In genomic region chr8:13799566-13799965, GRCm38 (mm10) we compare ENCODE assay signal across 29 mouse cellular contexts. TPM values are rescaled to one million over a fixed set of nuclear protein-coding genes. Genes with fewer than 3 reads are reported as not detected.
DNase-seq lines count a peak whose midpoint lies in the region; ATAC-seq and TF ChIP-seq lines count a peak whose summit lies in the region.
"Had no signal": no experiment of that assay in that cellular context is flagged by ENCODE, and none has a peak within 500 bp of the region (broad histone marks: within the 10 kb centered on the region; RNA-seq: fewer than 3 reads in every experiment).

No protein-coding gene starts in this region.

- H3K4me1 ChIP-seq in hindbrain, embryonic 14.5 days (replicated peaks; ENCODE audit: control insufficient read depth, insufficient read depth, low read length), result no peaks in the 10 kb centered on the region
- H3K4me1 ChIP-seq in hindbrain, embryonic 16.5 days (ENCODE audit: control insufficient read depth, insufficient read depth, low read depth, low read length), result no peaks in the 10 kb centered on the region
- peaks cover 0 to 2% of the 10 kb centered on the region in 2 experiments; a peak in 1 of 4 replicates for H3K4me1 ChIP-seq in ES-E14 (ENCODE audit: control insufficient read depth in 2 of 2, insufficient read depth in 2 of 2, low read length in 2 of 2, poor library complexity in 1 of 2)
- H3K4me1 ChIP-seq: embryonic facial prominence, embryonic 13.5 days; embryonic facial prominence, embryonic 15.5 days; forebrain, embryonic 10.5 days had no signal

- H3K4me3 ChIP-seq in hindbrain, embryonic 14.5 days (replicated peaks; ENCODE audit: low read length), result no peak overlapping the region
- H3K4me3 ChIP-seq in hindbrain, embryonic 16.5 days (ENCODE audit: low read length), result no peak overlapping the region
- no peak overlapping the region for H3K4me3 ChIP-seq in ES-E14 (ENCODE audit: insufficient read depth in 1 of 2, low read depth in 1 of 2, low read length in 2 of 2, poor library complexity in 1 of 2, severe bottlenecking in 1 of 2)
- H3K4me3 ChIP-seq: embryonic facial prominence, embryonic 13.5 days; embryonic facial prominence, embryonic 15.5 days; erythroblast, embryonic 14.5 days; forebrain, embryonic 10.5 days; forebrain, embryonic 12.5 days had no signal

- no peak for ATAC-seq in hindbrain, embryonic 14.5 days (ENCODE audit: low FRiP score)
- no peak for ATAC-seq in hindbrain, embryonic 16.5 days
- ATAC-seq: CD4-positive, CD25-positive, alpha-beta regulatory T cell, adult 4 months; forebrain, embryonic 14.5 days; forebrain, embryonic 16.5 days had no signal

- peaks cover 49% of the 10 kb centered on the region for H3K36me3 ChIP-seq in hindbrain, embryonic 14.5 days (replicated peaks; ENCODE audit: control insufficient read depth, insufficient read depth)
- H3K36me3 ChIP-seq in hindbrain, embryonic 16.5 days (ENCODE audit: control insufficient read depth, insufficient read depth, low read length), result peaks cover 30% of the 10 kb centered on the region
- H3K36me3 ChIP-seq in ES-E14 (ENCODE audit: control insufficient read depth, insufficient read depth, low read length, poor library complexity, severe bottlenecking), result peaks cover 31% of the 10 kb centered on the region

- H3K9me3 ChIP-seq in hindbrain, embryonic 14.5 days (ENCODE audit: control insufficient read depth, low read length), result no peaks in the 10 kb centered on the region
- H3K9me3 ChIP-seq in hindbrain, embryonic 16.5 days (ENCODE audit: control insufficient read depth, low read length), result no peaks in the 10 kb centered on the region
- no peaks in the 10 kb centered on the region for H3K9me3 ChIP-seq in ES-E14 (ENCODE audit: control insufficient read depth, insufficient read depth, low read depth, low read length)
- H3K9me3 ChIP-seq: embryonic facial prominence, embryonic 13.5 days; embryonic facial prominence, embryonic 15.5 days; forebrain, embryonic 10.5 days; forebrain, embryonic 12.5 days had no signal

- H3K27me3 ChIP-seq in hindbrain, embryonic 14.5 days (ENCODE audit: control insufficient read depth, insufficient read depth, low read length), result no peaks in the 10 kb centered on the region
- H3K27me3 ChIP-seq in hindbrain, embryonic 16.5 days (replicated peaks; ENCODE audit: control insufficient read depth, insufficient read depth, low read length), result no peaks in the 10 kb centered on the region
- H3K27me3 ChIP-seq: CH12.LX; embryonic facial prominence, embryonic 13.5 days; embryonic facial prominence, embryonic 15.5 days; forebrain, embryonic 12.5 days had no signal

- H3K27ac ChIP-seq in hindbrain, embryonic 14.5 days, result no peak overlapping the region
- no peak overlapping the region for H3K27ac ChIP-seq in hindbrain, embryonic 16.5 days (ENCODE audit: low read depth, low read length)
- H3K27ac ChIP-seq in ES-E14 (ENCODE audit: insufficient read depth, low read depth, low read length, poor library complexity, severe bottlenecking), result no peak overlapping the region
- H3K27ac ChIP-seq: embryonic facial prominence, embryonic 13.5 days; embryonic facial prominence, embryonic 15.5 days; forebrain, embryonic 10.5 days; forebrain, embryonic 12.5 days had no signal

- H3K9ac ChIP-seq in hindbrain, embryonic 14.5 days, result no peak overlapping the region
- H3K9ac ChIP-seq in hindbrain, embryonic 16.5 days (ENCODE audit: low read depth, low read length), result no peak overlapping the region
- no peak overlapping the region for H3K9ac ChIP-seq in ES-E14 (ENCODE audit: insufficient read depth, low read depth, low read length, poor library complexity, severe bottlenecking)
- H3K9ac ChIP-seq: embryonic facial prominence, embryonic 13.5 days; embryonic facial prominence, embryonic 15.5 days; forebrain, embryonic 12.5 days had no signal

- WGBS in hindbrain, embryonic 14.5 days, result 94% methylated on average over 5 of the region's 5 CpGs
- WGBS in hindbrain, embryonic 16.5 days, result 89% methylated on average over 5 of the region's 5 CpGs

- in situ Hi-C loops in ES-E14 (cut with MboI; ENCODE audit: low sequenced_read_pairs in 2 of 2, unreplicated experiment in 2 of 2), result no loop called here

- H3K4me2 ChIP-seq in hindbrain, embryonic 14.5 days (replicated peaks), result no peak overlapping the region
- H3K4me2 ChIP-seq in hindbrain, embryonic 16.5 days (ENCODE audit: low read length), result no peak overlapping the region
- H3K4me2 ChIP-seq: embryonic facial prominence, embryonic 13.5 days; embryonic facial prominence, embryonic 15.5 days; forebrain, embryonic 12.5 days had no signal

- DNase-seq in hindbrain, embryonic 14.5 days (ENCODE audit: low spot score), result peak; percentile 10
- no peak for DNase-seq in ES-E14 (ENCODE audit: low read depth, low spot score)
- peak; percentile 36 for DNase-seq in MEL-GATA-1-ER (ENCODE audit: extremely low read depth, low read depth)
- DNase-seq in kidney, adult 8-10 months, result no peak
- DNase-seq: adrenal gland, adult 2 months; adrenal gland, postnatal 10 days; adrenal gland, postnatal 25 days; B cell, adult 2 months; cerebellum, adult 11 months; cerebellum, adult 18-20 months; cerebellum, adult 8-10 months; cerebellum, adult 9-11 months; cerebellum, postnatal 14 days; cerebellum, postnatal 36 days; embryo, embryonic 11 days had no signal

TF ChIP-seq in ES-E14, 5 proteins besides CTCF, POLR2A, EP300 and RAD21:
- TF ChIP-seq MAFK (IDR thresholded peaks at IDR 0.05; ENCODE audit: insufficient read depth, low read depth, low read length) (no peak), ZNF384 (IDR thresholded peaks at IDR 0.05; ENCODE audit: low read depth, low read length) (0 out of 2 replicates have a peak, but pooled peaks have one; percentile 7)

RNA-seq across cellular contexts. Expression of gene Upf3a, which starts 14.2 kb away (rescaled TPM):
- polyA plus RNA-seq in hindbrain, embryonic 14.5 days (2014; fragmentation: Nextera tagmentation; extraction: Ambion mirVana), result 35.4 and 36.3 TPM in 2 replicates
- polyA plus RNA-seq in hindbrain, embryonic 16.5 days (2015; fragmentation: Nextera tagmentation; extraction: Ambion mirVana), result 40.4 and 40.8 TPM in 2 replicates
- 27.6 and 34.2 TPM in 2 replicates for total RNA-seq in ES-E14 (2012; rRNA removed)

RNA-seq across cellular contexts. Expression of gene AF366264, which starts 38.6 kb away (rescaled TPM):
- not detected in 2 replicates for polyA plus RNA-seq in hindbrain, embryonic 14.5 days (2014; fragmentation: Nextera tagmentation; extraction: Ambion mirVana)
- not detected in 2 replicates for polyA plus RNA-seq in hindbrain, embryonic 16.5 days (2015; fragmentation: Nextera tagmentation; extraction: Ambion mirVana)
- not detected in 2 replicates for total RNA-seq in ES-E14 (2012; rRNA removed)
- total RNA-seq: adrenal gland, adult 2 months; adrenal gland, postnatal 10 days; adrenal gland, postnatal 25 days; adrenal gland, postnatal 4 days; CH12.LX; common myeloid progenitor, adult 5-6 weeks had no signal
- polyA plus RNA-seq: adrenal gland, adult 2 months; brain, embryonic 14.5 days; CD4-positive, CD25-positive, alpha-beta regulatory T cell, adult 4 months; embryonic facial prominence, embryonic 11.5 days; embryonic facial prominence, embryonic 13.5 days; embryonic facial prominence, embryonic 15.5 days; erythroblast, embryonic 14.5 days; forebrain, embryonic 10.5 days; forebrain, embryonic 12.5 days; forebrain, embryonic 14.5 days; forebrain, embryonic 16.5 days had no signal

RNA-seq across cellular contexts. Expression of gene Cdc16, which starts 42.1 kb away (rescaled TPM):
- 173 and 180 TPM in 2 replicates for polyA plus RNA-seq in hindbrain, embryonic 14.5 days (2014; fragmentation: Nextera tagmentation; extraction: Ambion mirVana)
- polyA plus RNA-seq in hindbrain, embryonic 16.5 days (2015; fragmentation: Nextera tagmentation; extraction: Ambion mirVana), result 142 and 149 TPM in 2 replicates
- total RNA-seq in ES-E14 (2012; rRNA removed), result 51.5 and 63.6 TPM in 2 replicates

Comparison
In these comparisons a context has a peak if more than half of its experiments do, and no peak if none do; other contexts are left out.
1. DNase-seq: peak in hindbrain, embryonic 14.5 days (single experiment) and MEL-GATA-1-ER (single experiment); none in ES-E14 (single experiment) and kidney, adult 8-10 months (0 of 2).